Mouse (Mus musculus) stomach, embryonic 15.5 days (tissue): ENCODE results near the gene Cers6. TPM values are rescaled to one million over a fixed set of nuclear protein-coding genes. Genes with fewer than 3 reads are reported as not detected.

Source experiments
- ATAC-seq: fragments of 200-750 bp; cut with Nextera tagmentation; 2 replicates; pipeline ENCODE4 v1.8.0; 2017; ENCODE audit warnings: low read depth, moderate number of reproducible peaks, moderate TSS enrichment; ENCODE audit not compliant: insufficient read depth, low FRiP score
- H3K27ac ChIP-seq: fragments of 300-500 bp; sonication (generic); 2 replicates; pipeline ENCODE4 v1.5.1; 2015; ENCODE audit warnings: mild to moderate bottlenecking, inconsistent platforms
- H3K27me3 ChIP-seq: fragments of 300-500 bp; sonication (generic); replicated peaks from 2 replicates; pipeline ENCODE4 v1.6.1; 2015; ENCODE audit warnings: inconsistent platforms
- H3K36me3 ChIP-seq: fragments of 300-500 bp; sonication (generic); 2 replicates; pipeline ENCODE4 v1.6.1; 2015; ENCODE audit warnings: inconsistent platforms
- H3K4me1 ChIP-seq: fragments of 300-500 bp; sonication (generic); 2 replicates; pipeline ENCODE4 v1.6.1; 2015; ENCODE audit warnings: inconsistent platforms
- H3K4me2 ChIP-seq: fragments of 300-500 bp; sonication (generic); 2 replicates; pipeline ENCODE4 v1.6.1; 2015; ENCODE audit warnings: mild to moderate bottlenecking, inconsistent platforms
- H3K4me3 ChIP-seq: fragments of 300-500 bp; sonication (generic); replicated peaks from 2 replicates; pipeline ENCODE4 v1.5.1; 2015; ENCODE audit warnings: inconsistent platforms
- H3K9ac ChIP-seq: fragments of 300-500 bp; sonication (generic); 2 replicates; pipeline ENCODE4 v1.6.1; 2015; ENCODE audit warnings: inconsistent platforms
- H3K9me3 ChIP-seq: fragments of 300-500 bp; sonication (generic); 2 replicates; pipeline ENCODE4 v1.6.1; 2016; ENCODE audit warnings: inconsistent platforms
- WGBS: fragments of 180-500 bp; shearing (Covaris S2); methylation state at CpG from one replicate; pipeline ENCODE4 v1.1.7; 2015; 5-methylcytosine and 5-hydroxymethylcytosine counted together
- polyA plus RNA-seq: library from polyadenylated mRNA; unstranded; fragments of >200 nt; fragmentation: Nextera tagmentation; extraction: Ambion mirVana; gene quantifications from 2 replicates; pipeline ENCODE4 v1.2.1, GENCODE M21; 2015

The Cers6 gene
- 25.7 and 30.4 TPM in 2 replicates for polyA plus RNA-seq

- H3K4me2 ChIP-seq, result peak within 1 kb of the TSS; percentile 88
- peak; percentile 98 for ATAC-seq
- no peaks in the 10 kb centered on the region for H3K36me3 ChIP-seq
- WGBS, result under 1% methylated on average over 52 of the region's 53 CpGs
- H3K4me1 ChIP-seq, result 0 out of 2 replicates have a peak, but pooled peaks cover 12% of the 10 kb centered on the region
- peak within 1 kb of the TSS; percentile 84 for H3K9ac ChIP-seq
- no peaks in the 10 kb centered on the region for H3K9me3 ChIP-seq
- peak within 1 kb of the TSS; percentile 85 for H3K27ac ChIP-seq
- H3K27me3 ChIP-seq, result no peaks in the 10 kb centered on the region
- peak within 1 kb of the TSS; percentile 88 for H3K4me3 ChIP-seq
Measured at GRCm38 (mm10) chr2:68860904-68861685, at the start of gene Cers6. TSS of gene Cers6 (plus strand) at chr2:68861441.

DNA sequence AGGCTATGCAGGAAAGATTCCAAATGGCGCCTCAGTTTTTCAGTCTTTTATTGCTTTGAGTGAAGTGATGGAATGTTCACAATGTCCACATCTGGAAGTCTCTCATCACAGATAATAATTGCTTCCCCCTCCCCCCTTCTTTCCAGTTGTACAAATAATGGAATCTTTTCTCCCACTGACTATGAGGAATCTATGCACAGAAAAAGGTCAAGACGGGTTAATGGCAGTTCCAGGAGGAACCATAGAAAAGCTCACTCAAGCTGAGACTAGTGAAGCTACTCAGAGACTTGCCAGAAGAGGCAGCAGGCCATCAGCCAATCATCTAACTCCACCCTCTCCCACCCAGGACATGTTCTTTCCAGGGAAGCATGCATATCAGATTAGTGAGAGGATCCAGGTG, 46.8 kb upstream of the Cers6 start:
- H3K27me3 ChIP-seq, result no peaks in the 10 kb centered on the region
- no peaks in the 10 kb centered on the region for H3K4me1 ChIP-seq
- H3K9me3 ChIP-seq, result no peaks in the 10 kb centered on the region
- ATAC-seq, result no peak
- no peak overlapping the region for H3K9ac ChIP-seq
- H3K4me2 ChIP-seq, result no peak overlapping the region
- WGBS, result 32% methylated on average over 2 of the region's 2 CpGs
- H3K4me3 ChIP-seq, result no peak overlapping the region
- H3K36me3 ChIP-seq, result no peaks in the 10 kb centered on the region
- H3K27ac ChIP-seq, result no peak overlapping the region

DNA sequence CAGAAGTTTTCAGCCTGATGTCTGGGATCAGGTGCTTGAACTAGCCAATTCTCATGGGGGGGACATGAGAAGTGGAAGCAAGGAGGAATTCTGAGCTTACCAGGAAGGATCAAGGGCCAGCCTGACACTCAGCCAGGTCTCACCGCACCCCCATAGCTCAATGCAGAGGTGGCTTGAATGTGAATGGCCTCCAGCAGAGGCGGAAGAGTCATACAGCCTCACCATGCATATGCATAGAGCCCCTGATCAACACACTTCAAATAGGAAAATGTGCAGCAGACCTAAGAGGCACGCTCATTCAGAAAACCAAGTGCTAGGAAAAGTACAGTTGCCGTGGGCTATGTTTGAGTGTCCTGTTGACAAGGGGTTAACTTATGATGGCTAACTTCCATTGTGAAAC, 42.2 kb upstream of the Cers6 start:
- Histone ChIP-seq H3K4me2 (no peak overlapping the region), H3K27ac (no peak overlapping the region), H3K36me3 (no peaks in the 10 kb centered on the region), H3K9ac (no peak overlapping the region), H3K4me3 (no peak overlapping the region), H3K4me1 (no peaks in the 10 kb centered on the region), H3K9me3 (no peaks in the 10 kb centered on the region), H3K27me3 (no peaks in the 10 kb centered on the region)
- no peak for ATAC-seq
- 85% methylated on average over 4 of the region's 4 CpGs for WGBS

DNA sequence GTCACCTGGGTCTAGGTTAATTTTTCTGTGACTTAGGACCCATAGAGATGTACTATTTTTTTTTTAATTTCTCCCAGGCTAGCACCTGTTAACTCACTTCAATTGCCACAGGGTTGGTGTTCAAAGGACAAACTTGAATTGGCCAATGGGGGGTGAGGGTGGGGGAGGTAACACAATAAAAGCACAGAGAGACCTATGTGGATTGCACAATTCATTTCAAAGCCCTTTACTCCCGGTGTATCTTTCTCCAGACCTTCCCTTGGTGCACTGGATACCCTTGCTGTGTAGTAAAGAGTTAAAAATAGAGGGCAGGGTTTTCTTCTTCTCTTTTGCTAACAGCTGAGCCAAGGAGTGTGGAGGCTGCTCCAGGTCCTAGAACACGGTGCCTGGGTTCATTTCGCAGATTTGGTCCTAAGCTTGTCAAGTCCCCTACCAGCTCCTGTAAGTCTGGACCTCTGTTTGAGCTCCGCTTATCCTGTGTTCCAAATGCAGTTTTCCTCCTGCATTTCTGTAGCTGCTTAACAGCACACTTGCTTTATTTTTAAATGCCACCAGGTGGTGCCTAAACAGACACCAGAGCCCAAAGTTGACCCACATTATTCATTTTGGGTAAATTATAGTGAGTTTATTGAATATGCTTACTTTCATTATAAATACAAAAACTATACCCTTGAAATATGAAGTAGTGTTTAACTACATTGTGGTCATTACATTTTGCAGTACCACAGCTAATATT, 38.9 kb upstream of the Cers6 start:
- Histone ChIP-seq H3K9me3 (no peaks in the 10 kb centered on the region), H3K4me3 (no peak overlapping the region), H3K36me3 (no peaks in the 10 kb centered on the region), H3K9ac (no peak overlapping the region), H3K27me3 (no peaks in the 10 kb centered on the region), H3K27ac (no peak overlapping the region), H3K4me2 (no peak overlapping the region), H3K4me1 (no peaks in the 10 kb centered on the region)
- 58% methylated on average over 4 of the region's 4 CpGs for WGBS
- ATAC-seq, result no peak; the same call in 1 of the 2 replicates

- H3K4me2 ChIP-seq, result no peak overlapping the region
- 67% methylated on average over 7 of the region's 7 CpGs for WGBS
- H3K27ac ChIP-seq, result no peak overlapping the region
- ATAC-seq, result no peak
- no peak overlapping the region for H3K9ac ChIP-seq
- H3K4me1 ChIP-seq, result no peaks in the 10 kb centered on the region
- H3K4me3 ChIP-seq, result no peak overlapping the region
- H3K27me3 ChIP-seq, result no peaks in the 10 kb centered on the region
- no peaks in the 10 kb centered on the region for H3K9me3 ChIP-seq
- no peaks in the 10 kb centered on the region for H3K36me3 ChIP-seq
Measured at GRCm38 (mm10) chr2:68825326-68826020, 35.8 kb upstream of the Cers6 start.

DNA sequence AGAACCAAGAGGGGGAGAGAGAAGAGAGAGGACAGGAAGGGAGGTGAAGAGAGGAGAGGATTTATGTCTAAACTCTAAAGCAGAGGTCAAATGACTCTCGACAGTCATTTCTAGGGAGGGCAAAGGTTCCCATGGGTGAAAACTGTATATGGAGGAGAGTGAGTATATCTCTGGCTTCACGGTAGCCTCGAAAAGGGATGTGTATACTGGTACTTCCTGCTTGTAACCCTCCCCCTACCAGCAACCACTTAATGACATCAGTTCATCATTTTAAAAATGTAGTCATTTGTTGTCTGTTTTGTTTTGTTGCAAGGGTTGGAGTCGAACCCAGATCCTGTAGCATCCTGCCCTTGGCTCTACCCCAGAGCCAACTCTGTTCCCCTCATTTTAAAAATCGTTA, 17.9 kb upstream of the Cers6 start:
- H3K9ac ChIP-seq, result no peak overlapping the region
- H3K4me3 ChIP-seq, result no peak overlapping the region
- no peak overlapping the region for H3K4me2 ChIP-seq
- H3K36me3 ChIP-seq, result no peaks in the 10 kb centered on the region
- no peak for ATAC-seq
- no peak overlapping the region for H3K27ac ChIP-seq
- 86% methylated on average over 5 of the region's 5 CpGs for WGBS
- no peaks in the 10 kb centered on the region for H3K27me3 ChIP-seq
- H3K9me3 ChIP-seq, result no peaks in the 10 kb centered on the region
- H3K4me1 ChIP-seq, result no peaks in the 10 kb centered on the region

- 90% methylated on average over 2 of the region's 2 CpGs for WGBS
- Histone ChIP-seq H3K9me3 (no peaks in the 10 kb centered on the region), H3K27me3 (no peaks in the 10 kb centered on the region), H3K4me1 (no peaks in the 10 kb centered on the region), H3K4me2 (no peak overlapping the region), H3K9ac (no peak overlapping the region), H3K27ac (no peak overlapping the region), H3K36me3 (no peaks in the 10 kb centered on the region), H3K4me3 (no peak overlapping the region)
- no peak for ATAC-seq
Measured at GRCm38 (mm10) chr2:68844530-68844929, 16.7 kb upstream of the Cers6 start.

- no peaks in the 10 kb centered on the region for H3K9me3 ChIP-seq
- H3K4me2 ChIP-seq, result peak overlapping the region; percentile 10; the same call in 1 of the 2 replicates
- H3K4me1 ChIP-seq, result no peaks in the 10 kb centered on the region
- WGBS, result 58% methylated on average over 13 of the region's 13 CpGs
- no peak overlapping the region for H3K4me3 ChIP-seq
- H3K27ac ChIP-seq, result 0 out of 2 replicates have a peak overlapping the region, but pooled peaks have one; percentile 9
- no peaks in the 10 kb centered on the region for H3K27me3 ChIP-seq
- no peaks in the 10 kb centered on the region for H3K36me3 ChIP-seq
- 0 out of 2 replicates have a peak, but pooled peaks have one; percentile 50 for ATAC-seq
- H3K9ac ChIP-seq, result no peak overlapping the region
Measured at GRCm38 (mm10) chr2:68845002-68845740, 16.1 kb upstream of the Cers6 start.

GRCm38 (mm10) chr2:68860391-68860790, 850 bp upstream of the Cers6 start:
- H3K4me2 ChIP-seq, result peak overlapping the region; percentile 88
- H3K36me3 ChIP-seq, result no peaks in the 10 kb centered on the region
- no peaks in the 10 kb centered on the region for H3K27me3 ChIP-seq
- no peak overlapping the region for H3K27ac ChIP-seq
- no peak overlapping the region for H3K9ac ChIP-seq
- no peaks in the 10 kb centered on the region for H3K9me3 ChIP-seq
- ATAC-seq, result no peak
- H3K4me3 ChIP-seq, result peak overlapping the region; percentile 88; the same call in 1 of the 2 replicates
- 54% methylated on average over 2 of the region's 2 CpGs for WGBS
- H3K4me1 ChIP-seq, result 0 out of 2 replicates have a peak, but pooled peaks cover 12% of the 10 kb centered on the region

DNA sequence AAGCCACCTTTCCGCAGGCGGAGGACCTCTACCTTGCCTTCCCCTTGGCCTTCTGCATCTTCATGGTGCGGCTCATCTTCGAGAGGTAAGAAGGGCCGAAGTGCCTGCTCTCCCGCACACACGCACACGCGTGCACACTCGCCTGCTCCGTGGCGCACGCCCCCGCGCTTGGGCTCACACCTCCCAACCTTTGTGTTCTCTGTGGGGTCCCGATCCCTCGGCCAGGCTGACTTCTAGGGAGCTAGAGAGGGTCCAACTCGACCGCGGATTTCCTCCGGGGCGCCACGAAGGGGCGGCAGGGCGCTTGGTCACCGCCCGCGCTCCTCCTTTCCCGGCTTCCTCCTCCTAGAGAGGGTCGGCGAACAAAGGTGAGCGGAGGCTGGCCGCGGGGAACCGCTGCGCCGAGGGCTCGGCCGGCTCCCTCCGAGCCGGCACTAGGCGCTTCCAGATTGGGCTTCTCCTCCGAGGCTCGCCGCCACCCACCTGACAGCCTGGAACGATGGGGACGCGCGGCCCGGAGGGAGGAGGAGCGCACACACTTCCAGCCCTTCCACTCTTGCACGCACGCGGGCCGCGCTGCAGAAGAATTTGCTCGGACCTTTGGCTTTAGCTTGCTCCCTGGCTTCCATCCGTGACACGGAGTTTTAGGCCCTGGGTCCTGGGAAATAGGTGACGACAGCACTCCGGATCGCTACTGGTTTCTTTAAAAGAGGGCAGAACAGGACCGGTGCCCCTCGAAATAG, 651 bp downstream of the Cers6 start:
- Histone ChIP-seq H3K27ac (peak overlapping the region; percentile 85), H3K4me2 (peak overlapping the region; percentile 88), H3K4me1 (0 out of 2 replicates have a peak, but pooled peaks cover 12% of the 10 kb centered on the region), H3K9me3 (no peaks in the 10 kb centered on the region), H3K27me3 (no peaks in the 10 kb centered on the region), H3K4me3 (peak overlapping the region; percentile 88), H3K36me3 (no peaks in the 10 kb centered on the region), H3K9ac (peak overlapping the region; percentile 84)
- peak; percentile 43 for ATAC-seq
- under 1% methylated on average over 64 of the region's 64 CpGs for WGBS
